Mouse (Mus musculus) liver, embryonic 14.5 days (tissue): ENCODE measurements around the gene Rhbdl1.

Experiments used
- CTCF ChIP-seq: IDR thresholded peaks from 2 replicates; pipeline ENCODE4 v1.5.1; 2016; ENCODE audit warnings: antibody characterized with exemption, low read depth, control low read depth
- EP300 ChIP-seq: IDR thresholded peaks from 2 replicates; pipeline ENCODE4 v1.6.1; 2016; ENCODE audit warnings: antibody characterized with exemption, low read depth

GRCm38 (mm10) chr17:25791843-25792527 lies 45.1 kb downstream of the Rhbdl1 start:
- TF ChIP-seq CTCF (no peak), EP300 (no peak)
